Mouse (Mus musculus): ENCODE measurements around the gene Cyb561d2.
"Not testable (repeated sequence)": the region's sequence is repeated elsewhere in the genome, so short reads cannot be mapped to it uniquely, and the experiment has no call there.

Gene Cyb561d2

GRCm38 (mm10) chr9:107541474-107542351, at the start of gene Cyb561d2, which contains the start of gene Nprl2:
Gene Cyb561d2 (minus strand): TSS chr9:107542193.
Gene Nprl2 (plus strand): TSS chr9:107542226.
- peak; percentile 98 for DNase-seq

GRCm38 (mm10) chr9:107590773-107591060, 48.7 kb upstream of the Cyb561d2 start:
- no peak for DNase-seq

- DNase-seq, result no peak
These were observed 48.2 kb upstream of the Cyb561d2 start for GRCm38 (mm10) chr9:107590058-107590772.

GRCm38 (mm10) chr9:107587833-107588639, 46.0 kb upstream of the Cyb561d2 start:
- DNase-seq, result no peak

GRCm38 (mm10) chr9:107586974-107587832, 45.2 kb upstream of the Cyb561d2 start, which contains the start of gene Ifrd2:
Gene Ifrd2 (plus strand): TSS chr9:107587642.
- DNase-seq, result peak; percentile 99

GRCm38 (mm10) chr9:107586504-107586903, 44.5 kb upstream of the Cyb561d2 start:
- no peak for DNase-seq

- no peak for DNase-seq
These were observed 41.2 kb upstream of the Cyb561d2 start for GRCm38 (mm10) chr9:107583174-107583573.

GRCm38 (mm10) chr9:107582509-107583062, 40.6 kb upstream of the Cyb561d2 start:
- no peak for DNase-seq

- DNase-seq, result no peak
These were observed 39.6 kb upstream of the Cyb561d2 start for GRCm38 (mm10) chr9:107581584-107581983.

- DNase-seq, result peak; percentile 89
These were observed 38.7 kb upstream of the Cyb561d2 start, which contains the start of gene Hyal3 for GRCm38 (mm10) chr9:107580501-107581317. Gene Hyal3 (plus strand): TSS chr9:107580818.

- DNase-seq, result no peak
These were observed 37.3 kb upstream of the Cyb561d2 start for GRCm38 (mm10) chr9:107579023-107579900.

- no peak for DNase-seq
These were observed 36.6 kb upstream of the Cyb561d2 start, which contains the start of gene Naa80 for GRCm38 (mm10) chr9:107578587-107578986. Gene Naa80 (plus strand): TSS chr9:107578887.

GRCm38 (mm10) chr9:107577871-107578270, 35.9 kb upstream of the Cyb561d2 start:
- DNase-seq, result no peak

GRCm38 (mm10) chr9:107576357-107577107, 34.5 kb upstream of the Cyb561d2 start, which contains the start of gene Hyal1:
Gene Hyal1 (plus strand): TSS chr9:107576927.
- no peak for DNase-seq

- DNase-seq, result no peak
These were observed 33.8 kb upstream of the Cyb561d2 start for GRCm38 (mm10) chr9:107575579-107576356.

GRCm38 (mm10) chr9:107573774-107574173, 31.8 kb upstream of the Cyb561d2 start:
- DNase-seq, result not testable (repeated sequence)

GRCm38 (mm10) chr9:107572327-107572662, 30.3 kb upstream of the Cyb561d2 start:
- no peak for DNase-seq
